8 mouse cellular contexts compared by ENCODE assay signal in the genomic region with DNA sequence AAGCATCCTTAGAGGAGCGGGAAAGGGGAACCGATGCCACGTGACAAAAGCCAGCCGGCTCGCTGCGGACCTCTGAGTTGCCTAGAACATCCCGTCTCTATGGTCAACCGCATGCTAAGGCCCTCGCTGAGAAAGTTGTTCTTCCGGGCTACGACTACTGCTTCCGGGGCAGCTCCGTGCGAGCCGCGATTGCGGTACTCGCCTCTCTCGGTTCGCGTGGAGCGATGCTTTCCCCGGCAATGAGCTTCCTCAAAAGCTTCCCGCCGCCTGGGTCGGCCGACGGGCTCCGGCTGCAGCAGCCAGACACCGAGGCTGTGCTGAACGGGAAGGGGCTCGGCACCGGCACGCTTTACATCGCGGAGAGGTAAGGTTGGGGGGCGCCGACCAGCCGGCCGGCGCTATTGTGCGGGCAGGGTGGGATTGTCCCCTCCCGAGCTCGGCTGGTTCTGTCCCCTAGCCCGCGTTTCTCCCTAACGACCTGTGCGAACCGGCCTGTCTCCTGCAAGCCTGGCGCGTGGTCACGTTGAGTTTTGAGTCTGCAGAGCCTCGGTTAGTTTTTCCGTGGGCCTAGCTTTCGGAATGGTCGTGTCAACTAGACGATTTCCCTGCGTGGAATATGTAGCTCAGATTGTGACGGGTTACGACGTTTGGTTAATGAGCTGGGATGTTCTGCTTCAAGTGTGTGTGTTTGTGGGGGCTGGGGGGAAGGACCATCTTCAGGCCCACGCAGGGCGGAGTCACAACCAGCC. TPM values are rescaled to one million over a fixed set of nuclear protein-coding genes. Genes with fewer than 3 reads are reported as not detected.
A peak's percentile ranks its signal among the peaks of the same experiment; 100 is the strongest.
DNase-seq lines count a peak whose midpoint lies in the region; ATAC-seq and TF ChIP-seq lines count a peak whose summit lies in the region.

A gene (plus strand): TSS at position 129 of the 749 bp plus-strand sequence.

- ATAC-seq in Patski, result peak; percentile 65
- ATAC-seq in hindbrain, embryonic 14.5 days (ENCODE audit: low FRiP score), result peak; percentile 97

- POLR2A ChIA-PET in Patski (lab: Charles Lee), result interaction anchor here (1.2 kb wide), 1 partner anchor 8 kb away, joined by 4 read pairs; no protein-coding TSS in a partner anchor

- WGBS in hindbrain, embryonic 14.5 days, result under 1% methylated on average over 63 of the region's 63 CpGs

- no peak for TF ChIP-seq CTCF in Patski (IDR thresholded peaks at IDR 0.05)

- in situ Hi-C loops in Patski (cut with MboI; ENCODE audit: low pct_unique_long_range_greater_than_20kb), result no loop called here

- peaks cover 11% of the 10 kb centered on the region for H3K4me1 ChIP-seq in hindbrain, embryonic 14.5 days (replicated peaks; ENCODE audit: control insufficient read depth, insufficient read depth, low read length)

- H3K4me2 ChIP-seq in hindbrain, embryonic 14.5 days (replicated peaks), result peak within 1 kb of the TSS; percentile 85

- peak; percentile 58 for DNase-seq in Patski (ENCODE audit: low read depth, low spot score)
- peak; percentile 96 to 98 for DNase-seq in cerebellum, postnatal 14 days
- DNase-seq in frontal cortex, postnatal 25 days (ENCODE audit: low spot score in 2 of 2), result peak; percentile 88 to 93
- peak; percentile 98 for DNase-seq in hindbrain, embryonic 14.5 days (ENCODE audit: low spot score)
- DNase-seq in layer of hippocampus, postnatal 36 days, result peak; percentile 90
- DNase-seq in lung, postnatal 36 days, result peak; percentile 95
- DNase-seq in retina, postnatal 1 day, result peak; percentile 97
- DNase-seq in urinary bladder, adult 18-20 months (ENCODE audit: low spot score in 2 of 2), result peak; percentile 84 to 91

- peaks cover 6% of the 10 kb centered on the region; the same call in 1 of the 2 replicates for H3K36me3 ChIP-seq in hindbrain, embryonic 14.5 days (replicated peaks; ENCODE audit: control insufficient read depth, insufficient read depth)

- H3K27me3 ChIP-seq in Patski, result no peaks in the 10 kb centered on the region
- no peaks in the 10 kb centered on the region for H3K27me3 ChIP-seq in hindbrain, embryonic 14.5 days (ENCODE audit: control insufficient read depth, insufficient read depth, low read length)

- H3K27ac ChIP-seq in hindbrain, embryonic 14.5 days, result peak within 1 kb of the TSS; percentile 90

- peak within 1 kb of the TSS; percentile 100 for H3K4me3 ChIP-seq in hindbrain, embryonic 14.5 days (replicated peaks; ENCODE audit: low read length)

- H3K9me3 ChIP-seq in hindbrain, embryonic 14.5 days (ENCODE audit: control insufficient read depth, low read length), result no peaks in the 10 kb centered on the region

- CTCF ChIA-PET in Patski (lab: Charles Lee), result interaction anchor here (1.4 kb wide), 1 partner anchor 10 kb away, joined by 3 read pairs; no protein-coding TSS in a partner anchor

- peak within 1 kb of the TSS; percentile 88 for H3K9ac ChIP-seq in hindbrain, embryonic 14.5 days

RNA-seq across cellular contexts. Expression of the gene that starts here (rescaled TPM):
- 82.0 TPM for polyA plus RNA-seq in Patski (2021)
- polyA plus RNA-seq in hindbrain, embryonic 14.5 days (2014; fragmentation: Nextera tagmentation; extraction: Ambion mirVana), result 189 and 192 TPM in 2 replicates
- 10 to 100 TPM; 93.2 to 97.5 TPM for total RNA-seq in layer of hippocampus, postnatal 36 days (2021)

Comparison
In these comparisons a context has a peak if more than half of its experiments do, and no peak if none do; other contexts are left out.
1. Peak in every context shown above with its lines: DNase-seq, ATAC-seq, H3K4me3 ChIP-seq and H3K27ac ChIP-seq.